ENCODE assay signal across 11 mouse cellular contexts in the genomic region with DNA sequence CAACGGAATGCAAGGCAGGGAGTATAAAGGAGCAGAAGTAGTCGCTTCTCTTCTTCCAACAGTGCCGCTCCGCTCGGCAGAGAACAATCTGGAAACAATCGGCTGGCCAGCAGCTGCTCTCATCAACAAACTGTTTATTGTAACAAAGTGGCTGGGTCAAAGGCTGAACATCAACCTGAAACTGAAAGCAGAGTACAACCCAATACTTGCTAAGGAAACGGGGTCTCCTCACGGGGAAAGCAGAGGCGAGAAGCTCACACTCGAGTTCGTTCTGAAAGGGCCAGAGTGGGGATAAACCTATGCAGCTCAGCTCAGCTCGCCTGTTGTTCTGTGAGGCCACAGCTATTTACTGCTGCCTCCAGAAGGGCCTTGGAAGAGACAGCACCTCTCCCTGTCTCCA.
DNase-seq lines count a peak whose midpoint lies in the region; ATAC-seq and TF ChIP-seq lines count a peak whose summit lies in the region.
"Had no signal": no experiment of that assay in that cellular context is flagged by ENCODE, and none has a peak within 500 bp of the region (broad histone marks: within the 10 kb centered on the region; RNA-seq: fewer than 3 reads in every experiment).

No protein-coding gene starts in this region.

- H3K4me2 ChIP-seq in kidney, embryonic 15.5 days = peak overlapping the region; percentile 45
- peak overlapping the region; percentile 42 for H3K4me2 ChIP-seq in lung, postnatal 0 days (replicated peaks; ENCODE audit: low read depth, low read length)
- H3K4me2 ChIP-seq: liver, embryonic 15.5 days had no signal

- H3K27ac ChIP-seq in kidney, embryonic 15.5 days = no peak overlapping the region
- H3K27ac ChIP-seq in brown adipose tissue, adult 24 weeks (replicated peaks; ENCODE audit: low read depth, low read length) = peak overlapping the region; percentile 79
- H3K27ac ChIP-seq in lung, postnatal 0 days (ENCODE audit: low read length) = no peak overlapping the region
- H3K27ac ChIP-seq: liver, embryonic 15.5 days had no signal

- TF ChIP-seq EP300 in lung, postnatal 0 days (IDR thresholded peaks at IDR 0.05) = no peak

- H3K4me1 ChIP-seq in kidney, embryonic 15.5 days = peaks cover 31% of the 10 kb centered on the region
- no peaks in the 10 kb centered on the region for H3K4me1 ChIP-seq in brown adipose tissue, adult 24 weeks (ENCODE audit: control insufficient read depth, insufficient read depth, insufficient read length, low read length)
- H3K4me1 ChIP-seq in lung, postnatal 0 days (ENCODE audit: insufficient read depth, low read depth, low read length) = no peaks in the 10 kb centered on the region
- H3K4me1 ChIP-seq: liver, embryonic 15.5 days had no signal

- no peak; the same call in 1 of the 2 replicates for ATAC-seq in kidney, embryonic 15.5 days (replicated peaks; ENCODE audit: low FRiP score)
- ATAC-seq in lung, postnatal 0 days = peak; percentile 65

- no peak for TF ChIP-seq CTCF in lung, postnatal 0 days (IDR thresholded peaks at IDR 0.05)

- H3K9ac ChIP-seq in kidney, embryonic 15.5 days = no peak overlapping the region
- no peak overlapping the region for H3K9ac ChIP-seq in lung, postnatal 0 days (replicated peaks; ENCODE audit: low read depth)
- H3K9ac ChIP-seq: liver, embryonic 15.5 days had no signal

- DNase-seq in kidney, postnatal 10 days = no peak
- peak; percentile 55 for DNase-seq in forelimb bud, embryonic 11.5 days (ENCODE audit: low read depth, low spot score)
- DNase-seq in lung, postnatal 0 days (ENCODE audit: low spot score) = peak; percentile 58
- no peak for DNase-seq in adipocyte (ENCODE audit: low spot score)
- no peak for DNase-seq in layer of hippocampus, adult 11-12 months (ENCODE audit: low spot score)
- DNase-seq in spleen, adult 12 weeks (ENCODE audit: low spot score) = no peak
- DNase-seq: gastrocnemius, postnatal 10 days had no signal

- no peaks in the 10 kb centered on the region for H3K9me3 ChIP-seq in kidney, embryonic 15.5 days (replicated peaks)
- H3K9me3 ChIP-seq in lung, postnatal 0 days (ENCODE audit: low read length) = no peaks in the 10 kb centered on the region
- H3K9me3 ChIP-seq: liver, embryonic 15.5 days had no signal

- 37% methylated on average over 12 of the region's 12 CpGs for WGBS in kidney, embryonic 15.5 days
- 23% methylated on average over 12 of the region's 12 CpGs for WGBS in lung, postnatal 0 days

- H3K27me3 ChIP-seq in kidney, embryonic 15.5 days = no peaks in the 10 kb centered on the region
- no peaks in the 10 kb centered on the region for H3K27me3 ChIP-seq in lung, postnatal 0 days (replicated peaks; ENCODE audit: insufficient read depth, low read length)
- H3K27me3 ChIP-seq: CH12.LX; liver, embryonic 15.5 days had no signal

- no peak overlapping the region for H3K4me3 ChIP-seq in kidney, embryonic 15.5 days (replicated peaks)
- H3K4me3 ChIP-seq in brown adipose tissue, adult 24 weeks (ENCODE audit: insufficient read depth, low read depth, low read length) = peak overlapping the region; percentile 34; the same call in 1 of the 2 replicates
- peak overlapping the region; percentile 19; the same call in 1 of the 2 replicates for H3K4me3 ChIP-seq in lung, postnatal 0 days (ENCODE audit: low read depth, low read length)
- H3K4me3 ChIP-seq: liver, embryonic 15.5 days had no signal

- H3K36me3 ChIP-seq in kidney, embryonic 15.5 days = no peaks in the 10 kb centered on the region
- H3K36me3 ChIP-seq in lung, postnatal 0 days (ENCODE audit: insufficient read depth, low read length) = no peaks in the 10 kb centered on the region
- H3K36me3 ChIP-seq: liver, embryonic 15.5 days had no signal

Comparison
In these comparisons a context has a peak if more than half of its experiments do, and no peak if none do; other contexts are left out.
1. DNase-seq: peak in forelimb bud, embryonic 11.5 days (single experiment) and lung, postnatal 0 days (single experiment); none in kidney, postnatal 10 days (single experiment), adipocyte (single experiment), layer of hippocampus, adult 11-12 months (single experiment) and spleen, adult 12 weeks (single experiment).